Mouse (Mus musculus): ENCODE measurements at regions not wholly inside any gene's neighbourhood (a gene's known extent, or its start where the extent isn't known, plus 50 kb on each side); places are given as distances from the start of the nearest gene placed in this dataset.

- no peak for TF ChIP-seq CTCF (conservative IDR thresholded peaks at IDR 0.05; ENCODE audit: low read length)
- TF ChIP-seq POU5F1 (IDR thresholded peaks at IDR 0.05; ENCODE audit: borderline replicate concordance, low read length) = no peak
- no peak for TF ChIP-seq NANOG (IDR thresholded peaks at IDR 0.05; ENCODE audit: borderline replicate concordance, low read length)
- no peaks in the 10 kb centered on the region for H3K4me1 ChIP-seq (replicated peaks; ENCODE audit: low read depth, low read length)
- no peaks in the 10 kb centered on the region for H3K27me3 ChIP-seq (ENCODE audit: insufficient read depth, low read length)
- no peak overlapping the region for H3K4me3 ChIP-seq (replicated peaks; ENCODE audit: low read length)
- H3K36me3 ChIP-seq (ENCODE audit: insufficient read depth, low read length) = no peaks in the 10 kb centered on the region
- peaks cover under 1% of the 10 kb centered on the region; the same call in 1 of the 2 replicates for H3K9me3 ChIP-seq (ENCODE audit: low read length)
These were observed 91.3 kb upstream of the Spdye4c start for GRCm38 (mm10) chr2:128499575-128500184.

GRCm38 (mm10) chr2:128502676-128503075 is 88.3 kb upstream of the Spdye4c start:
- Histone ChIP-seq H3K4me3 (replicated peaks; ENCODE audit: low read length) (no peak overlapping the region), H3K4me1 (replicated peaks; ENCODE audit: low read depth, low read length) (no peaks in the 10 kb centered on the region), H3K9me3 (ENCODE audit: low read length) (peaks cover 10% of the 10 kb centered on the region), H3K27me3 (ENCODE audit: insufficient read depth, low read length) (no peaks in the 10 kb centered on the region), H3K36me3 (ENCODE audit: insufficient read depth, low read length) (no peaks in the 10 kb centered on the region)
- TF ChIP-seq CTCF (conservative IDR thresholded peaks at IDR 0.05; ENCODE audit: low read length) = no peak
- TF ChIP-seq NANOG (IDR thresholded peaks at IDR 0.05; ENCODE audit: borderline replicate concordance, low read length) = no peak
- no peak for TF ChIP-seq POU5F1 (IDR thresholded peaks at IDR 0.05; ENCODE audit: borderline replicate concordance, low read length)

- Histone ChIP-seq H3K4me1 (replicated peaks; ENCODE audit: low read depth, low read length) (no peaks in the 10 kb centered on the region), H3K36me3 (ENCODE audit: insufficient read depth, low read length) (no peaks in the 10 kb centered on the region), H3K9me3 (ENCODE audit: low read length) (peaks cover 10% of the 10 kb centered on the region), H3K27me3 (ENCODE audit: insufficient read depth, low read length) (no peaks in the 10 kb centered on the region), H3K4me3 (replicated peaks; ENCODE audit: low read length) (no peak overlapping the region)
- TF ChIP-seq CTCF (conservative IDR thresholded peaks at IDR 0.05; ENCODE audit: low read length) = no peak
- no peak for TF ChIP-seq NANOG (IDR thresholded peaks at IDR 0.05; ENCODE audit: borderline replicate concordance, low read length)
- TF ChIP-seq POU5F1 (IDR thresholded peaks at IDR 0.05; ENCODE audit: borderline replicate concordance, low read length) = no peak
These were observed 87.7 kb upstream of the Spdye4c start for GRCm38 (mm10) chr2:128503136-128503935.

GRCm38 (mm10) chr2:128507591-128508243 is 83.3 kb upstream of the Spdye4c start:
- TF ChIP-seq CTCF (conservative IDR thresholded peaks at IDR 0.05; ENCODE audit: low read length) (no peak), NANOG (IDR thresholded peaks at IDR 0.05; ENCODE audit: borderline replicate concordance, low read length) (no peak), POU5F1 (IDR thresholded peaks at IDR 0.05; ENCODE audit: borderline replicate concordance, low read length) (no peak)
- H3K27me3 ChIP-seq (ENCODE audit: insufficient read depth, low read length) = no peaks in the 10 kb centered on the region
- no peaks in the 10 kb centered on the region for H3K36me3 ChIP-seq (ENCODE audit: insufficient read depth, low read length)
- no peak overlapping the region for H3K4me3 ChIP-seq (replicated peaks; ENCODE audit: low read length)
- H3K4me1 ChIP-seq (replicated peaks; ENCODE audit: low read depth, low read length) = no peaks in the 10 kb centered on the region
- H3K9me3 ChIP-seq (ENCODE audit: low read length) = peaks cover 10% of the 10 kb centered on the region

GRCm38 (mm10) chr2:128508244-128508605 is 82.8 kb upstream of the Spdye4c start:
- no peaks in the 10 kb centered on the region for H3K4me1 ChIP-seq (replicated peaks; ENCODE audit: low read depth, low read length)
- no peaks in the 10 kb centered on the region for H3K27me3 ChIP-seq (ENCODE audit: insufficient read depth, low read length)
- TF ChIP-seq POU5F1 (IDR thresholded peaks at IDR 0.05; ENCODE audit: borderline replicate concordance, low read length) (no peak), NANOG (IDR thresholded peaks at IDR 0.05; ENCODE audit: borderline replicate concordance, low read length) (no peak), CTCF (conservative IDR thresholded peaks at IDR 0.05; ENCODE audit: low read length) (no peak)
- H3K9me3 ChIP-seq (ENCODE audit: low read length) = peaks cover 10% of the 10 kb centered on the region
- H3K4me3 ChIP-seq (replicated peaks; ENCODE audit: low read length) = no peak overlapping the region
- H3K36me3 ChIP-seq (ENCODE audit: insufficient read depth, low read length) = no peaks in the 10 kb centered on the region

GRCm38 (mm10) chr2:128511291-128511690 is 79.7 kb upstream of the Spdye4c start:
- H3K36me3 ChIP-seq (ENCODE audit: insufficient read depth, low read length) = no peaks in the 10 kb centered on the region
- no peaks in the 10 kb centered on the region for H3K9me3 ChIP-seq (ENCODE audit: low read length)
- H3K4me1 ChIP-seq (replicated peaks; ENCODE audit: low read depth, low read length) = no peaks in the 10 kb centered on the region
- TF ChIP-seq POU5F1 (IDR thresholded peaks at IDR 0.05; ENCODE audit: borderline replicate concordance, low read length) = no peak
- no peak for TF ChIP-seq CTCF (conservative IDR thresholded peaks at IDR 0.05; ENCODE audit: low read length)
- TF ChIP-seq NANOG (IDR thresholded peaks at IDR 0.05; ENCODE audit: borderline replicate concordance, low read length) = no peak
- H3K27me3 ChIP-seq (ENCODE audit: insufficient read depth, low read length) = no peaks in the 10 kb centered on the region
- H3K4me3 ChIP-seq (replicated peaks; ENCODE audit: low read length) = no peak overlapping the region

- Histone ChIP-seq H3K4me3 (replicated peaks; ENCODE audit: low read length) (no peak overlapping the region), H3K9me3 (ENCODE audit: low read length) (no peaks in the 10 kb centered on the region)
- no peak for TF ChIP-seq CTCF (conservative IDR thresholded peaks at IDR 0.05; ENCODE audit: low read length)
These were observed 78.2 kb upstream of the Spdye4c start for GRCm38 (mm10) chr2:128512852-128513251.

GRCm38 (mm10) chr2:128514463-128515290 is 76.3 kb upstream of the Spdye4c start:
- no peaks in the 10 kb centered on the region for H3K4me1 ChIP-seq (replicated peaks; ENCODE audit: low read depth, low read length)
- no peaks in the 10 kb centered on the region for H3K36me3 ChIP-seq (ENCODE audit: insufficient read depth, low read length)
- TF ChIP-seq POU5F1 (IDR thresholded peaks at IDR 0.05; ENCODE audit: borderline replicate concordance, low read length) (no peak), CTCF (conservative IDR thresholded peaks at IDR 0.05; ENCODE audit: low read length) (no peak), NANOG (IDR thresholded peaks at IDR 0.05; ENCODE audit: borderline replicate concordance, low read length) (no peak)
- no peak overlapping the region for H3K4me3 ChIP-seq (replicated peaks; ENCODE audit: low read length)
- H3K27me3 ChIP-seq (ENCODE audit: insufficient read depth, low read length) = 0 out of 2 replicates have a peak, but pooled peaks cover 3% of the 10 kb centered on the region
- peaks cover 14% of the 10 kb centered on the region; the same call in 1 of the 2 replicates for H3K9me3 ChIP-seq (ENCODE audit: low read length)

More at GRCm38 (mm10) chr2:128512852-128513251, 78.2 kb upstream of the Spdye4c start:
- H3K4me1 ChIP-seq (replicated peaks; ENCODE audit: low read depth, low read length) = no peaks in the 10 kb centered on the region
- H3K27me3 ChIP-seq (ENCODE audit: insufficient read depth, low read length) = 0 out of 2 replicates have a peak, but pooled peaks cover 3% of the 10 kb centered on the region
- no peaks in the 10 kb centered on the region for H3K36me3 ChIP-seq (ENCODE audit: insufficient read depth, low read length)

Data from E14TG2a.4 (cell line).